Mouse (Mus musculus): ENCODE measurements around the gene Gpatch11.

DNA sequence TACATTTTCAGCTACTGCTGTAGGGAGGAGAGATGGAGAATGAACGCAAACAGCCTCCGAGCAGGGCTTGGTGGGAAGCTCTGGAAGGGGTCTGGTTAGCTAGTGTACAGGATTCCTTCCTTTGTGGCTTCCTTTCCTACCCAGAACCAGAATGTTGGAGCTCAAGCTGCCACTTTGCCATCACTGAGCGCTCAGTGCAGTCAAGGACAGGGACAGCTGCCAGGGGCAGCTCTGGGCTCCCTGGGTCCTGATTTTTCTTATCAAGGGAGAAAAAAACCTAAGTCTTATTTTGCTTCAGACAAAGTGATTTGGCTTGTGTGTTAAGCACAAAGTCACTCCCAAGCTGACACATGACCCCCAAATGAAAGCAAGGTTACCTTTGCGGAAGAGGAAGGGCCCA is 53.2 kb downstream of the Gpatch11 start:
- no peak for TF ChIP-seq CTCF (IDR thresholded peaks at IDR 0.05; ENCODE audit: borderline replicate concordance, control insufficient read depth, extremely low read depth, insufficient read depth, low read length, poor library complexity)
- TF ChIP-seq POLR2A (IDR thresholded peaks at IDR 0.05; ENCODE audit: control insufficient read depth, extremely low read depth, insufficient read depth, low read length, poor library complexity), result no peak
